Mouse (Mus musculus) cerebellum, postnatal 36 days (tissue): ENCODE measurements around the gene Tll2.

Experiments
- DNase-seq, 2 experiments: peaks; one replicate each; pipeline ENCODE4 v3.0.0; 2021 to 2022; ENCODE audit warnings: mixed read lengths in 2 of 2

Gene Tll2

GRCm38 (mm10) chr19:41206811-41207344 lies at the start of gene Tll2:
Gene Tll2 (minus strand): TSS chr19:41206835.
- DNase-seq, result no peak

GRCm38 (mm10) chr19:41254584-41254983 lies 47.9 kb upstream of the Tll2 start:
- no peak for DNase-seq

GRCm38 (mm10) chr19:41248968-41249367 lies 42.3 kb upstream of the Tll2 start:
- no peak for DNase-seq

GRCm38 (mm10) chr19:41248271-41248670 lies 41.6 kb upstream of the Tll2 start:
- DNase-seq, result no peak

GRCm38 (mm10) chr19:41246271-41246670 lies 39.6 kb upstream of the Tll2 start:
- DNase-seq, result no peak

GRCm38 (mm10) chr19:41244581-41244980 lies 37.9 kb upstream of the Tll2 start:
- DNase-seq, result peak; percentile 42 to 53

GRCm38 (mm10) chr19:41241997-41242396 lies 35.4 kb upstream of the Tll2 start:
- no peak for DNase-seq

GRCm38 (mm10) chr19:41233698-41234097 lies 27.1 kb upstream of the Tll2 start:
- DNase-seq, result no peak

GRCm38 (mm10) chr19:41208326-41208725 lies 1.7 kb upstream of the Tll2 start:
- DNase-seq, result no peak

GRCm38 (mm10) chr19:41206041-41206810 lies 409 bp downstream of the Tll2 start:
- DNase-seq, result no peak

- no peak for DNase-seq
Measured at GRCm38 (mm10) chr19:41204159-41205081, 2.2 kb downstream of the Tll2 start.

- DNase-seq, result no peak
Measured at GRCm38 (mm10) chr19:41197606-41198005, 9.0 kb downstream of the Tll2 start.

GRCm38 (mm10) chr19:41193379-41193778 lies 13.3 kb downstream of the Tll2 start:
- no peak for DNase-seq

GRCm38 (mm10) chr19:41192953-41193352 lies 13.7 kb downstream of the Tll2 start:
- DNase-seq, result no peak

GRCm38 (mm10) chr19:41191724-41192123 lies 14.9 kb downstream of the Tll2 start:
- no peak for DNase-seq

- no peak for DNase-seq
Measured at GRCm38 (mm10) chr19:41190876-41191434, 15.7 kb downstream of the Tll2 start.

GRCm38 (mm10) chr19:41177331-41177730 lies 29.3 kb downstream of the Tll2 start:
- no peak for DNase-seq

GRCm38 (mm10) chr19:41176881-41177280 lies 29.8 kb downstream of the Tll2 start:
- DNase-seq, result no peak

- DNase-seq, result no peak
Measured at GRCm38 (mm10) chr19:41165914-41166235, 40.8 kb downstream of the Tll2 start.

GRCm38 (mm10) chr19:41165144-41165913 lies 41.3 kb downstream of the Tll2 start:
- no peak for DNase-seq

- no peak for DNase-seq
Measured at GRCm38 (mm10) chr19:41164447-41165095, 42.1 kb downstream of the Tll2 start.

GRCm38 (mm10) chr19:41160388-41160787 lies 46.2 kb downstream of the Tll2 start:
- no peak for DNase-seq
